Mouse (Mus musculus) small intestine, adult 2 months (tissue): ENCODE measurements at regions not wholly inside any gene's neighbourhood (a gene's known extent, or its start where the extent isn't known, plus 50 kb on each side); places are given as distances from the start of the nearest gene placed in this dataset.

ENCODE experiments used
- H3K27ac ChIP-seq: fragments of 200-500 bp; 2 replicates; pipeline ENCODE4 v1.5.1; 2012; ENCODE audit warnings: low read depth, low read length, control low read depth, inconsistent platforms; ENCODE audit not compliant: insufficient read depth
- H3K27me3 ChIP-seq: fragments of 200-500 bp; 2 replicates; pipeline ENCODE4 v1.6.1; 2012; ENCODE audit warnings: mild to moderate bottlenecking, moderate library complexity, low read length, inconsistent platforms; ENCODE audit not compliant: control insufficient read depth, insufficient read depth
- H3K36me3 ChIP-seq: fragments of 200-500 bp; 2 replicates; pipeline ENCODE4 v1.6.1; 2012; ENCODE audit warnings: mild to moderate bottlenecking, low read length, control low read depth, inconsistent platforms; ENCODE audit not compliant: control insufficient read depth, insufficient read depth
- H3K4me1 ChIP-seq: fragments of 200-500 bp; 2 replicates; pipeline ENCODE4 v1.6.1; 2012; ENCODE audit warnings: low read length, inconsistent platforms, mixed read lengths; ENCODE audit not compliant: control insufficient read depth, insufficient read depth, insufficient read length
- H3K4me3 ChIP-seq: fragments of 200-500 bp; 2 replicates; pipeline ENCODE4 v1.5.1; 2012; ENCODE audit warnings: low read depth, mild to moderate bottlenecking, control low read depth, inconsistent platforms, low read length, moderate library complexity
- CTCF ChIP-seq: fragments of 200-500 bp; IDR thresholded peaks from 2 replicates; pipeline ENCODE4 v1.5.1; 2012; ENCODE audit warnings: low read depth, mild to moderate bottlenecking, control low read depth, inconsistent platforms, low read length, moderate library complexity, mixed read lengths; ENCODE audit not compliant: insufficient replicate concordance, insufficient read length; ENCODE audit errors: extremely low read depth
- POLR2A ChIP-seq: fragments of 200-500 bp; IDR thresholded peaks from 2 replicates; pipeline ENCODE4 v1.6.1; 2012; ENCODE audit warnings: low read depth, mild to moderate bottlenecking, control low read depth, inconsistent platforms, low read length, moderate library complexity
- WGBS: fragments of 180-500 bp; shearing (Covaris S2); methylation state at CpG from one replicate; pipeline ENCODE4 v1.1.7; 2018; 5-methylcytosine and 5-hydroxymethylcytosine counted together

GRCm38 (mm10) chr15:42304097-42304496 lies 2169.9 kb downstream of the 9330182O14Rik start:
- no peak overlapping the region for H3K27ac ChIP-seq
- H3K27me3 ChIP-seq, result no peaks in the 10 kb centered on the region
- TF ChIP-seq POLR2A, result no peak
- no peak for TF ChIP-seq CTCF
- no peaks in the 10 kb centered on the region for H3K36me3 ChIP-seq
- H3K4me1 ChIP-seq, result no peaks in the 10 kb centered on the region
- 60% methylated on average over 3 of the region's 3 CpGs for WGBS
- H3K4me3 ChIP-seq, result no peak overlapping the region

- Histone ChIP-seq H3K27ac (no peak overlapping the region), H3K4me1 (no peaks in the 10 kb centered on the region), H3K36me3 (no peaks in the 10 kb centered on the region), H3K4me3 (no peak overlapping the region), H3K27me3 (no peaks in the 10 kb centered on the region)
- TF ChIP-seq CTCF (no peak), POLR2A (no peak)
- WGBS, result 69% methylated on average over 5 of the region's 5 CpGs
These were observed 2175.4 kb downstream of the 9330182O14Rik start for GRCm38 (mm10) chr15:42309586-42309985.

- no peaks in the 10 kb centered on the region for H3K4me1 ChIP-seq
- WGBS, result 75% methylated on average over 4 of the region's 4 CpGs
- no peaks in the 10 kb centered on the region for H3K27me3 ChIP-seq
- H3K4me3 ChIP-seq, result no peak overlapping the region
- H3K36me3 ChIP-seq, result no peaks in the 10 kb centered on the region
- H3K27ac ChIP-seq, result no peak overlapping the region
- TF ChIP-seq CTCF, result no peak
- no peak for TF ChIP-seq POLR2A
These were observed 2177.0 kb downstream of the 9330182O14Rik start for GRCm38 (mm10) chr15:42311166-42311565.

GRCm38 (mm10) chr15:42320349-42320748 lies 2186.2 kb downstream of the 9330182O14Rik start:
- TF ChIP-seq POLR2A, result no peak
- TF ChIP-seq CTCF, result no peak
- Histone ChIP-seq H3K27ac (no peak overlapping the region), H3K27me3 (no peaks in the 10 kb centered on the region), H3K4me1 (no peaks in the 10 kb centered on the region), H3K4me3 (no peak overlapping the region), H3K36me3 (no peaks in the 10 kb centered on the region)
- WGBS, result 98% methylated on average over 1 of the region's 1 CpGs

GRCm38 (mm10) chr15:42322940-42323339 lies 2188.8 kb downstream of the 9330182O14Rik start:
- 94% methylated on average over 1 of the region's 1 CpGs for WGBS
- Histone ChIP-seq H3K27ac (no peak overlapping the region), H3K27me3 (no peaks in the 10 kb centered on the region), H3K4me3 (no peak overlapping the region), H3K36me3 (no peaks in the 10 kb centered on the region), H3K4me1 (no peaks in the 10 kb centered on the region)
- TF ChIP-seq CTCF (no peak), POLR2A (no peak)

- H3K4me3 ChIP-seq, result no peak overlapping the region
- H3K4me1 ChIP-seq, result no peaks in the 10 kb centered on the region
- H3K27me3 ChIP-seq, result no peaks in the 10 kb centered on the region
- no peak overlapping the region for H3K27ac ChIP-seq
- 71% methylated on average over 4 of the region's 4 CpGs for WGBS
- H3K36me3 ChIP-seq, result no peaks in the 10 kb centered on the region
- TF ChIP-seq POLR2A (no peak), CTCF (no peak)
These were observed 2191.1 kb downstream of the 9330182O14Rik start for GRCm38 (mm10) chr15:42325221-42325620.

- TF ChIP-seq CTCF (no peak), POLR2A (no peak)
- WGBS, result 73% methylated on average over 6 of the region's 6 CpGs
- Histone ChIP-seq H3K4me1 (no peaks in the 10 kb centered on the region), H3K27ac (no peak overlapping the region), H3K27me3 (no peaks in the 10 kb centered on the region), H3K4me3 (no peak overlapping the region), H3K36me3 (no peaks in the 10 kb centered on the region)
These were observed 2194.4 kb downstream of the 9330182O14Rik start for GRCm38 (mm10) chr15:42328535-42328934.

- no peaks in the 10 kb centered on the region for H3K4me1 ChIP-seq
- no peak overlapping the region for H3K27ac ChIP-seq
- TF ChIP-seq CTCF (no peak), POLR2A (no peak)
- 64% methylated on average over 4 of the region's 4 CpGs for WGBS
- H3K27me3 ChIP-seq, result no peaks in the 10 kb centered on the region
- no peak overlapping the region for H3K4me3 ChIP-seq
- H3K36me3 ChIP-seq, result no peaks in the 10 kb centered on the region
These were observed 2195.6 kb downstream of the 9330182O14Rik start for GRCm38 (mm10) chr15:42329742-42330141.
